Mouse (Mus musculus) v-Abl transformed pro-B cells (cell line): ENCODE results near the gene 9230112D13Rik.

Source experiments
- in situ Hi-C, 2 experiments: fragments of 400-800 bp; cut with MboI; formaldehyde crosslinking; loops; one replicate each; pipeline ENCODE4 v1.15.1; 2025; ENCODE audit not compliant: unreplicated experiment in 2 of 2

9230112D13Rik gene

DNA sequence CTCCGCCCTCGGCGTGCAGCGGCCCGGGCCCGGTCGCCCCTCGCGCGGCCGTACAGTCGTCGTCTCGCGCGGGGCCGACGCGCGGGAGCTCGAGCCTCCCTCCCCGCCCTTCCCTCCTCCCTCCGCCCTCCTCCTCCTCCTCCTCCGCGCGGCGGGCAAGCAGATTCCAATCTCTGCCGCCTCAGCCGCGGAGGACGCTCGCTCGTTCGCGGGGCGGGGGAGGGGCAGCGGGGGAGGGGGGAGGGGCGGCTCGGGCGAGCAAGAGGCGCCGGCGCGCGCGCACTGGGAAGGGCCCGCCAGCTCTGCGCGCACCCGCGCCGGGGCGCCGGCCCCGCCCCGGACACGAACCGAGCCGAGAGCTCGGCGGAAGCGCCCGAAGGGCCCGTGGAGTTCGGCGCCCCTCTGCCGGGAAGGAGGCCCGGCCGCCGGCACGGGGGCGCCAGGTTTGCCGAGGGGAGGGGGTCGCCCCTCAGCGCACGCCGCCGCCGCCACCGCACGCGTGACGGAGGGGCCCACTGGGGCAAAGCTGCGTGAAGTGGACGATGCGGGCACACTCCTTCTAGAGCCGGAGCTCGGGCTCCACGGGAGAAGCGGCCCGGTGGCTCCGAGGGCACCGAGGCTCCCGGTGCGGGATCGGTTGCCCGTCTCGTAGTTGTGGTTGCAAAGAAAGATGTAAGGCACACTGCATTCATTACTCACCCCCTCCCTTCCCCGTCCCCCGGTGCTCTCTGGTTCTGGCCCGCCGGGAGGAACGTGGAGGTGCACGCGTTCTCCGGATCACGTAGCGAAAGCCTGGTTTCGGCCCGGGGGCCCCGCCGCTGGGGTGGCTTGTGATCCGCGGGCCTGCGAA, 19.9 kb downstream of the 9230112D13Rik start:
- in situ Hi-C loops = no loop called here

DNA sequence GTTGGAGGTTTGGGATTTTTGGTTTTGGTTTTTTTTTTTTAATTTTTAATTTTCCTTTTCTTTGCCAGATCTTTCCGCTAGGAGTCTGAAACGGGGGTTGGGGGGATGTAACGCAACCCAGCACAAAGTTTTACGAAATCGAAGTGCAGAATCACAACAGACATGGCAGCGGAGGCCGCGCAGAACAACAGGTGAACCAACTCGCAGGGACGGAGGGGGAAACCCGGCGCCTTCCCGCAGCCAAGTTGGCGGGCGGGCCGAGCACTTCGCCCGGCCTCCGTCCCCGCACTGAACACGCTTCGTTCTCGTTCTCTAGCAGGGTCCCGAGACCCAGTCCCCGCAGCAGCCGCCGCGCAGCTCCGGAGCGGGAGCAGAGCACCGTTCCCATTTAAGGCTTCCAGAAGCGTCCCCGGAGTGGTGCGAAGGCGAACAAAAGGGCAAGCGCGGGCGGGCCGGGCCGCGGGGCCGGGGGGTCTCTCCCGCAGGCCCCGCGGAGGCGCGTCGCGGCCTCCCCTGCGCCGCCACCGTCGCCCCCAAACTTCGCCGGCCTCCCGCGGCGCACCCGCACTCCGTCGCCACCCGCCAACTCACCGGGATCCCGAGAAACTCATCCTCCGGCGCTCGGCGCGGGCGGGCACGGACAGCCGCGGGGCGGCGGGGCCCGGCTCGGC, 20.7 kb downstream of the 9230112D13Rik start:
- in situ Hi-C loops = no loop called here

DNA sequence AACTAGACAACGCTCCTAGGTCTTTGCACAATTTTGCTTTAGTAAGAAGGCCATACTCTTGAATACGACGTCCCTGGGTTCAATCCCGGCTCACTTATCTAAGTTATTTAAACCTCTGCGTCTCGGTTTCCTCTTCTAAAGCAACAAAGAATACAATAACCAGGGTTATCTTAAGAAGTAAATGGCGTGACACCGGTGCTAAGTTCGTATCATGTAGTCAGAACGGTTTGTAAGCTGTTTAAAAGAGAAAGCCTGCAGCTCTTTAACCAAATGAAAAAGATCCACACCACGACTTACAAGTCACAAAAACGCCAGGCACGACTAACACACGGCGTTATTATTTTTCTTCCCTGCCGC, 21.2 kb downstream of the 9230112D13Rik start:
- in situ Hi-C loops = no loop called here

DNA sequence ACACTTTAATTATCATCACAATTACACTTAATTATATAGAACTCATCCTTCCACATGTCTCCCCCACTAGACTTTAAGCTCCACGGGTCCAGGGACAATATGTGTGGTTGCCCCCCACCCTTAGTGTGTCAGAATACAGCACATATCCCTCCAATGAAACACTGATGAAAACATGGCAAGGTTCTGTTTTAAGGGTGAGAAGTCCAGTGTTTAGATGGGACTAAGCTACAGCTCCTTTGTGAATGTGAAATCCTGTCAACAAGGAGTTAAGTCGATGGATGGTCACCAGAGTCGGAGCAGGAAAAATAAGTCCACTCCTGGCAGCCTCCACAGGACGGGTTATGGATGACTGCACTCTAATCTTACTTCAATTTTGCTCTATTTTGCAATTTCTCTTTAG, 22.3 kb downstream of the 9230112D13Rik start:
- in situ Hi-C loops = no loop called here

DNA sequence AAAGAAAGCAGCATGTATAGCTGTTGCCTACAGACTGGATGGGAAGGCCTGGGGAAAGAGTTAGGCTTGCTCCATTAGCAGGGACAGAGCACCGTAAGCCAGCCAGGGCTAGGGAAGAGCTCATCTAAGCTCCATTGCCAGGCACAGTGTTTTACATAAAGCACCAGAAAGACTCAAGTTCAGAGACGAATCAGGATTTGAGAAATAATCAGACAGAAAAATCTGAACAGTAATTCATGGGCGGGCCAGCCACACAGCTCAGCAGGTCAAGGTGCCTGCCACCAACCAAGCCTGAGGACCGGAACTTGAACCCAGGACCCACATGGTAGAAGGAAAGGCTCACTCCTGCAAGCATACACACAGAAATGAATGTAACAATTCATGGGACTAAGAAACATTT, 22.9 kb downstream of the 9230112D13Rik start:
- in situ Hi-C loops = no loop called here

DNA sequence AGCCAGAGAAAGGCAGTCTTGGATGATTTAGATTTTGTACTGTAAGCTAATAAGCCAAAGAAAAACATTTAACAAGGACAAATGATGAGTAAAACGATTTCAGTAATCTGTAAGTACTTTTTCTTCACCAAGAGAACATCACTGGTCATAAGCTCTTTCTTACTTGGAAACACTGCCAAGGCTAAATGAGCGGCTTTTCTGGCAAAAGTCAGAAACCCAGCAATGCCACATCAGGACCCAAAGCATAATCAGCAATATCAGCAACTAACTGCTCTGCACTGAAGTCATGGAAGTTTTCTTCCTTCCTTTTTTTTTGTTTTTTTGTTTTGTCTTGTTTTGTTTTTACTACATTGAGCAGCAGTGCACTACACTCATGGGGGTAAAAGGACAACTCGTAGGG, 25.3 kb downstream of the 9230112D13Rik start:
- in situ Hi-C loops = no loop called here

DNA sequence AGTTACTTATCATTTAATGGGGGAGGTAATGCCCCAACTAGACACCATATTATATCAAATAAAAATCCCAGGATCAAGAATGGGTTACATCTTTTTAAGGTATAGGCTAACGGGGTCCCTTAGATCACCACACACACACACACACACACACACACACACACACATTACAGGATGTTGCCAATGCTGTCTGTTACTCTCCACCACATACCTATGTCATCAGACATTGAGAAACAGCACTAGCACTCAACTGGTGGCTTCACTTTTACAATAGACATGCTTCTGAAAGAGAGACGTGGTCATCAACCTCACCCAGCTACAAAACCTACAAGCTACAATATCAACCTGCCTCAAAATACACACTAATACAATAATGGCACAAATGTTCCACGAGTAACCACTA, 28.9 kb downstream of the 9230112D13Rik start:
- in situ Hi-C loops = no loop called here

DNA sequence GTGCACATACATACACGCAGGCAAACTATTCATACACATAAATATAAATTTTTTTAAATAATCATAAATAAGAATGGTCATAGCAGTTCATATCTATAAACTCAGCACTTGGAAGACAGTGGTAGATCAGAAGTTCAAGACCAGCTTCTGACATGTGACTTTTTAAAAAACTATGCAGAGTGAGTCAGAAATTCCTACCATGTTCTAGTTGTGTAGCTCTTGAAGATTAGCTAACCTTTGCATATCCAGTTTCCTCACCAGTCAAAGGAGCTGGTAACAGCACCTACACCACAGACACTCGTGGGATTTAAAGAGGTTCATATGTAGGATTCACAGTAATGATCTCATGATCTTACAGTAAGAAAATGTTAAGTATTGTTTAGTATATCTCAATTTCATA, 29.9 kb downstream of the 9230112D13Rik start:
- in situ Hi-C loops = no loop called here

DNA sequence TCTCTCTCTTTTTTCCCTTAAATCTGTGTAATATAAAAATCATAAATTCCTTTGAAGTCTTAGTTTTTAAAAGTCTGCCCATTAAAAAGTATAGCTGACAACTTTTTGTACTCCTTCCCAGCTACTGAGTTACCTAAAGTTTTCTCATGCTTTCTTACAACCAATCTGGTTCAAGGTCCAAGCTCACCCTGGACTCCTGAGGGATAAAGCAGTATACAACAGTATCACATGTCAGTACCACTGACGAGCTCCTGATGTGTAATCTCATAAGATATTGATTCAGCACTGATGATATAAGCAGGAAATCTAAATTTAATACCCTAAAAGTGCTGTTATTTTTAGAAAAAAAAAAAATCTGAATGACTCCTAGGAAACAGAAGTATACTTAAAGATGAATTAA, 31.6 kb downstream of the 9230112D13Rik start:
- in situ Hi-C loops = no loop called here

DNA sequence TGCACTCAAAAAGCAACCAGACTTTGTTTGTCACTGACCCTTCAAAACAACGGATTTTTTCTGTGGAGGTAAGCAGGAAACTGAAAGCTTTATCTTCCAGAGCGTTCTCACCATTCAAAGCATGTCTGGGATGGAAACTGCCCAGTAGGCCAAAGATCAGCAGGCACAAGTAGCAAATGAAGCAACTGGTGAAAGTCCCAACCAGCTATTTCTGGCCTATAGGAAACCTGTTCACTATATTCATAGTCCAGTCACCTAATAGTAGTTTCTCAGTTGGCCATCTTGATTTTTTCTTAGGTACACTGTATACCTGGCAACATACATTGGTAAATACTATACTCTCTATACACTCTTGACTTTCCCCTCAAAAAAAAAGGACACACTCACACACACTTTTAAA, 32.7 kb downstream of the 9230112D13Rik start:
- in situ Hi-C loops = no loop called here

DNA sequence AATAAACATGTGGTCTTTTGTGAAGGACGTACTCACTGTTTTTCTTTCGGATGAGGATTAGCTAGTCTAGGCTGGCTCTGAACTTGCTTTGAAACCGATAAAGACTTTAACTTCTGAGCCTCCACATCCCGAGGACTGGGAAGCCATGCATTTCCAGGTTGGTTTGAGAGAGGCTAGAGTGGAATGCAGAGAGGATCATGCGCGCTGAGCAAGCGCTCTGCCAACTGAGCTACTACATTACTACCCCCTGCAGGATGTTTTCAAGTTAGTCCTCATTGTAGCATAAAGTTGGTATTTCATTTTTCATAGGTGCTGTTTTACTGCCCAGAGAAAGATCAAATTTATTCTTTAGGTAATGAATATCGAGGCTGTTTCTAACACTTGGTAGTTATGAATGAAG, 36.4 kb downstream of the 9230112D13Rik start:
- in situ Hi-C loops = no loop called here

DNA sequence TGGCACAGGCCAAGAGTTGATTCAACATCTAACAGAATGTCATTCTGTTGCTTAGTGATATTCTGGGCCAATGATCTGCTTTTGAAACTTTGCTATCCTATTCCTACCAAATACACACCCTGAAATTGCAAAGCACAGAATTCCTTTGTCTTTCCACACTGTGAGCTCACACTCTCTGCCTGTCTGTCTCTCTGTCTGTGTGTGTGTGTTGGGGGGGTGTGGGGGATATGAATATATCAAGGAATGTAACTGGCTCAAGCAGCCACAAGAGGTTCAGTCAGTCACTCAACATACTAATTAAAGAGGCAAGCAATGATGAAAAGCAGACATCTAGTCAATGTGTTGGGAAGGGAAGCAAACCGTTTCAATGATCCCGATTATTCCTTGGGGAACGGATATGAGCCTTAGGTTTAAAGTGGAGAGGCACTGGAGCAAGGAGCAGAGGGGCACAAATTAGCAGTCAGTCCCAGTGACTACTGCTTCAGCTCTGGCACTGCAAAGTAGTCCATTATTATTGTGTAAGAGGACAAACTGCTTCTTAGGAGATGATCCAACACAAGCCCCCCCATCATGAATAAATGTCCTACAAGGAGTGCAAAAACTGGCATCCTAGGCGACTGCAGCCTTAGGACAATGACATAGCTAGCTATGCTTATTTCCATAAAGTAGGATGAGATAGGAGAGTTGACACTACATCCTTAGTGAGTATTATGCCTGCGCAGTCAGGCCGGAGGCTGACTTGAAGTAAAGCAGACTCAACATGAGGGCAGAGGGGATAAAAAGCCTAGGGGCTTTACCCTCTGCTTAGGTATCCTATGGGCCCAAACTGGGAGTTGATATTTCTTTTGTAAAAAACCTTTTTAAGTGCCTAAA, 38.9 kb downstream of the 9230112D13Rik start:
- in situ Hi-C loops = no loop called here

DNA sequence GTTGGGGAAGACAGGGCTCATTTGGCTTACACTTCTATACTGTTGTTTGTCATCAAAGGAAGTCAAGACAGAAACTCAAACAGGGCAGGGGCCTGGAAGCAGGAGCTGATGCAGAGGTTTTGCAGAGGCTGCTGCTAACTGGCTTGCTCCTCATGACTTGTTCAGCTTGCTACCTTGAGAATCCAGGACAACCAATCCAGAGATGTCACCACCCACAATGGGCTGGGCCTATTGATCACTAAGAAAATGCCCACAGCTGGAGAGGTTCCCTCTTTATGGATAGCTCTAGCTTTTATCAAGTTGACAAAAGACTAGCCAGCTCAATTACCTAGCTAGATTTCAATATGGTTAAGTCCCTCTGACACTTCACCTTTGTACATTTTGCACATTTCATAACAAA, 51.0 kb downstream of the 9230112D13Rik start:
- in situ Hi-C loops = no loop called here

DNA sequence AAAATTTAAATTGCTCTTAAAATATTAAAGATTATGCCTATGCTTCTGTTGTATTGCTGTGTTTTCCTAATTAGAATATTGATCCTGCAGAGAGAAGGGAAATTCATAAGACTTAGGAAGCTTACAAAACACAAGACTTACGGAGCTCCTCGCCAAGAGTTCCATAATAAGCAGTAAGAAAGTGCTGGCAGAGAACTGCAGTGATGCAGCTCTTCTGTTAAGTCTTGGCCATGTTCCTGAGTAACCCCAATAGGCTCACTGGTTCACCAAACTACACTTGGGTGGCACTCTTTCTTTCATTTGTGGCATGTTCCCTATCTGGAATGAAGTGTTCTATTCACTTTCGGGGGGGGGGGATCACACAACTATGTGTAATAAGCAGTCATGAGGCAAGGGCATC, 56.3 kb downstream of the 9230112D13Rik start:
- in situ Hi-C loops = no loop called here
